Mouse (Mus musculus) cerebellum, adult (tissue): ENCODE data around the gene Col25a1.

Experiments
- ATAC-seq: cut with Nextera tagmentation; 2 replicates; pipeline ENCODE4 v1.9.2; 2017; ENCODE audit warnings: mild to moderate bottlenecking, moderate library complexity, mixed read lengths; ENCODE audit not compliant: insufficient number of reproducible peaks, low FRiP score, low TSS enrichment

The Col25a1 gene

GRCm38 (mm10) chr3:130541541-130541940, 410.2 kb downstream of the Col25a1 start:
- ATAC-seq, result no peak

GRCm38 (mm10) chr3:130545995-130546394, 414.7 kb downstream of the Col25a1 start:
- ATAC-seq, result no peak

DNA sequence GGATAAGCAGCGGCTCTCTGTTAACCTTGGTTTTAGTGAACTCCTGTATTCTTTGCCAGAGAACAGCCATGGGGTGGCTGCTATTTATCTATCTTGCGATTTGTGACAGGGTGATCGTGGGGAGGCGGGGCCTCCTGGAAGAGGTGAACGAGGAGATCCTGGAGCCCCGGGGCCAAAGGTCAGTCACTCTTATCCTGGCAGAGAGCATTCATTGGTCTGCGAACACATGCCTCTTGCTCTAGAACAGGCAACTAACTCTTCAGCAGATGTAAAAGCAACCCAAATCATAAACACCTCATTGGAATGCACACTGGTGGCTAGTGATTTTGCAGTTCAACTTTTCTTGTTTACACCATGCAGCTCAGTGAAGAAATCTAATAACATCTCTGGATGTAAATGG, 417.8 kb downstream of the Col25a1 start:
- ATAC-seq, result no peak

DNA sequence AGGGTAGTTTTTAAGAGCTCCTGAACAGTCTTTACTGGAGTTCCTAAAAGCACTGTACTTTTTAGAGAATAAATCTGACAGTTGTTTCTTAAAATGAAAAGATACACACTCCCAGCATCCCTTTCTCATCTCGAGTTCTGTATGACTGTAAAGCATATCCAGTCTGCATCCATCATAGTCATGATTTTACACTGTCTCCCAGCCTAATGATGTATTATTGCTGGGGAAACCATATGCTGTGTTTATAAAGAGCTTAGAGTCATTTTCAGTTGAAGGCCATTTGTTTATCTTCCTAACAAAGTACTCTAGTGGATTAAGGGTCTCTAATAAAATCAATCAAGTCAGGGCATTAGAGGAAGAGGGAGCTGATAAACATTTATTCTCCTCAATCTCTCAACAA, 425.0 kb downstream of the Col25a1 start:
- no peak for ATAC-seq

- no peak for ATAC-seq
Measured at GRCm38 (mm10) chr3:130565586-130565985, 434.3 kb downstream of the Col25a1 start.

GRCm38 (mm10) chr3:130568331-130569095, 437.2 kb downstream of the Col25a1 start:
- ATAC-seq, result no peak

GRCm38 (mm10) chr3:130573243-130573642, 441.9 kb downstream of the Col25a1 start:
- no peak for ATAC-seq

- no peak for ATAC-seq
Measured at GRCm38 (mm10) chr3:130574652-130575051, 443.4 kb downstream of the Col25a1 start.

DNA sequence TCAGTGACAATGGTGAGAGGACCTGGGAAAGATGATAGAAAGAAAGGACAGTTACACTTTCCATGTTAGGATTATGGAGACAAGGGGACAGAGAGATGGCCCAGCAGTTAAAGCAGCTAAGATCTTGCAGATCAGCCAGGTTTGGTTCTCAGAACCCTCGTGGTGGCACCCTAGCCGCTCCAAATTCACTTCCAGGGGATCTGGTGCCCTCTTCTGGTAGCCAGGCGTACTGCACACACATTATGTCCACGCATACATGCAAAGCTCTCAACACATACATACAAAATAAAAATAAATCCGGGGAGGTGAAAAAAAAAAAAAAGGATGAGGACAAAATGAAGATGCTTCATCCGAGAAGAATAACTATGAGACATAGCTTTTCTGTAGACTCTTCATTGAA, 445.4 kb downstream of the Col25a1 start:
- no peak for ATAC-seq

DNA sequence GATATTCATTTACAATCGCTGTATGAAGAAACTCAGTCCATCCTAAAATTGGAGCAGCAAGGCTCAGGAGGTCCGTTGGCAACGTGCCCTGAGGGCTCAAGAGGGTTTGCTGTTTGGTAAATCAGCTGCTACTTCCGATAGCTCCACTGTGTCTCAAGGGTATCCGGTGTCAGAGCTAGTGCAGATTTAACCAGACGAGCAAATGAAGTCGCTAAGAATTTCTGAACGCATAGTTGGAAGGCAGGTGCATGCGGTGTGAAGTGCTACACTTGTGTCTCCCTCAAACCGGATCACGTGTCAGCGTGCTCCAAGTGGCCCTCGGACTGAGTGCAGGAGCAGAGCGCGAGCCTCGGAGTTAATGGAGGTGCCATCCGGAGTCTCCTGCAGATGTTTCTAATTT, 448.2 kb downstream of the Col25a1 start:
- no peak for ATAC-seq

DNA sequence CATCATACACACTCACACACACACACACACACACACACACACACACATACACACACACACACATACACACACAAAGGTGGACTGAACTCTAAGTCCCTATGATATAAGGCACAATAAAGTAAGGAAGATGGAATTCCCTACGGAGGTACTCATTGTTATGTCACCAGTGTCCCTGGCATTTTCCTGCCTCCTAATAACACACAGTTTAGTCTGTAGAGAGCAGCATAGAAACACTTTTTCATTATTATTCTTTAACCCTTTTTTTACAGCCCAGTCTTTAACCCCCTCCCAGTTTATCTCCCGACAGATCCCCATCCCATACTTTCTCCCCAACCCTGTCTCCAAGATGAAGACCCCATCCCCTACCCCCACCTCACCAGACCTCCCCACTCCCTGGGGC, 450.3 kb downstream of the Col25a1 start:
- no peak for ATAC-seq

DNA sequence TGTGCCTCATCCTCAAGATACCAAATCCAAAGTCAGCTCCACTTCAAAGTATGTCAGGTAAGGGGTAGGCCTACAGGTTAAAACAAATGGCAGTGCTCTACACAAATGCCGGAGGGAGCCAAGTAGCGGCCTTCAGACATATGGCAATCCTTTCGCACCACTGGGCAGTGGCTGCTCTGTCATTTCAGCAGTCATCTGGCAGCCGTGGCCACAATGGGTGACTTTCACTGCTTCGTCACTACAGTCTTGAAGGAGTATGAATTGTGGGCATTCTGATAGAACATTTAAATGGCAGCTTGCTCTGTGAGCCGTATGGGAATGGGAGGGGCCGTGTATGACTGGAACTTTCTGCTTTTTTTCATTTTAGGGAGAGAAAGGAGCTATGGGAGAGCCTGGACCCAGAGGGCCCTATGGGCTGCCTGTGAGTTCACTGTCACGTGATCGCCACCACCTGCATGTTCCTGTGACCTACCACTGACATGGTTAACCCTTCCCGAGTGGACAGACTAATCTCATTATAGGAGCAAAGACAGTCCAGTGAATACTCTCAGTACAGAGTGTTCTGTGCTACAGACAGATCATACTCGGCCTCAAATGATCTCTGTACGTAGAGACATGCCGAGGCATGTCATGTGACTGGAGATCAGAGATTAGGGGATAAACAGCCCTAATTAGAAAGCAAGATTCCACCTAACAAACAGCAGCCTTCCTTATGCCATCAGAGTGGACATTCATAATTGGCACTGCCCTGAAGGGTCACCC, 451.8 kb downstream of the Col25a1 start:
- no peak for ATAC-seq

- ATAC-seq, result no peak
Measured at GRCm38 (mm10) chr3:130584007-130584406, 452.7 kb downstream of the Col25a1 start.

- ATAC-seq, result no peak
Measured at GRCm38 (mm10) chr3:130595050-130595449, 463.7 kb downstream of the Col25a1 start.

- no peak for ATAC-seq
Measured at GRCm38 (mm10) chr3:130601491-130601890, 470.2 kb downstream of the Col25a1 start.

GRCm38 (mm10) chr3:130607924-130608323, 476.6 kb downstream of the Col25a1 start:
- peak; percentile 45; the same call in 1 of the 2 replicates for ATAC-seq

- no peak for ATAC-seq
Measured at GRCm38 (mm10) chr3:130614444-130614843, 483.1 kb downstream of the Col25a1 start.

GRCm38 (mm10) chr3:130615625-130616024, 484.3 kb downstream of the Col25a1 start:
- ATAC-seq, result no peak

- no peak for ATAC-seq
Measured at GRCm38 (mm10) chr3:130617439-130617898, 486.2 kb downstream of the Col25a1 start, which contains the start of gene Etnppl. Etnppl (plus strand) TSS chr3:130617448.

GRCm38 (mm10) chr3:130620517-130621146, 489.3 kb downstream of the Col25a1 start:
- no peak for ATAC-seq

GRCm38 (mm10) chr3:130628358-130628757, 497.1 kb downstream of the Col25a1 start:
- ATAC-seq, result no peak
